Mouse (Mus musculus) liver, postnatal 0 days (tissue): ENCODE results near the gene Foxi3. TPM values are rescaled to one million over a fixed set of nuclear protein-coding genes. Genes with fewer than 3 reads are reported as not detected.

Experiments
- ATAC-seq: fragments of 200-750 bp; cut with Nextera tagmentation; 2 replicates; pipeline ENCODE4 v1.8.0; 2017; ENCODE audit warnings: mild to moderate bottlenecking, moderate library complexity
- DNase-seq: peaks from one replicate; pipeline ENCODE4 v3.0.0-alpha.2; 2016
- H3K27ac ChIP-seq: fragments of 300-500 bp; sonication (generic); 2 replicates; pipeline ENCODE4 v1.5.1; 2014; ENCODE audit warnings: antibody characterized with exemption, moderate library complexity, mild to moderate bottlenecking, low read depth
- H3K27me3 ChIP-seq: fragments of 300-500 bp; sonication (generic); 2 replicates; pipeline ENCODE4 v1.6.1; 2014; ENCODE audit warnings: low read length, control low read depth, mixed read lengths; ENCODE audit not compliant: insufficient read depth
- H3K36me3 ChIP-seq: fragments of 300-500 bp; sonication (generic); replicated peaks from 2 replicates; pipeline ENCODE4 v1.6.1; 2014; ENCODE audit warnings: mild to moderate bottlenecking, control low read depth, low read length, moderate library complexity, mixed read lengths; ENCODE audit not compliant: insufficient read depth
- H3K4me1 ChIP-seq: fragments of 300-500 bp; sonication (generic); 2 replicates; pipeline ENCODE4 v1.6.1; 2014; ENCODE audit warnings: antibody characterized with exemption, mild to moderate bottlenecking, control low read depth; ENCODE audit not compliant: insufficient read depth
- H3K4me2 ChIP-seq: fragments of 300-500 bp; sonication (generic); 2 replicates; pipeline ENCODE4 v1.6.1; 2014; ENCODE audit warnings: low read depth, mild to moderate bottlenecking, low read length, moderate library complexity, mixed read lengths
- H3K4me3 ChIP-seq: fragments of 300-500 bp; sonication (generic); 2 replicates; pipeline ENCODE4 v1.5.1; 2014; ENCODE audit warnings: low read depth, low read length
- H3K9ac ChIP-seq: fragments of 300-500 bp; sonication (generic); replicated peaks from 2 replicates; pipeline ENCODE4 v1.6.1; 2014; ENCODE audit warnings: mild to moderate bottlenecking, moderate library complexity
- H3K9me3 ChIP-seq: fragments of 300-500 bp; sonication (generic); 2 replicates; pipeline ENCODE4 v1.6.1; 2016; ENCODE audit warnings: mild to moderate bottlenecking, control low read depth, low read length, mixed read lengths
- CTCF ChIP-seq: sonication (generic); IDR thresholded peaks from 2 replicates; pipeline ENCODE4 v1.5.1; 2016; ENCODE audit warnings: antibody characterized with exemption, low read depth
- EP300 ChIP-seq: IDR thresholded peaks from 2 replicates; pipeline ENCODE4 v1.6.1; 2016; ENCODE audit warnings: antibody characterized with exemption, low read depth, mild to moderate bottlenecking
- WGBS: fragments of 180-500 bp; shearing (Covaris S2); extraction: QIAGEN DNeasy Blood & Tissue Kit; methylation state at CpG from one replicate; pipeline ENCODE4 v1.1.7; 2014; ENCODE audit not compliant: insufficient replicate concordance; 5-methylcytosine and 5-hydroxymethylcytosine counted together
- polyA plus RNA-seq: library from polyadenylated mRNA; unstranded; fragments of >200 nt; fragmentation: Nextera tagmentation; extraction: Ambion mirVana; gene quantifications from 2 replicates; pipeline ENCODE4 v1.2.1, GENCODE M21; 2015

The Foxi3 gene
- not detected in 2 replicates for polyA plus RNA-seq

GRCm38 (mm10) chr6:70956285-70956912, at the start of gene Foxi3:
Gene Foxi3 (plus strand): TSS chr6:70956531.
- peaks cover 84% of the 10 kb centered on the region for H3K27me3 ChIP-seq

DNA sequence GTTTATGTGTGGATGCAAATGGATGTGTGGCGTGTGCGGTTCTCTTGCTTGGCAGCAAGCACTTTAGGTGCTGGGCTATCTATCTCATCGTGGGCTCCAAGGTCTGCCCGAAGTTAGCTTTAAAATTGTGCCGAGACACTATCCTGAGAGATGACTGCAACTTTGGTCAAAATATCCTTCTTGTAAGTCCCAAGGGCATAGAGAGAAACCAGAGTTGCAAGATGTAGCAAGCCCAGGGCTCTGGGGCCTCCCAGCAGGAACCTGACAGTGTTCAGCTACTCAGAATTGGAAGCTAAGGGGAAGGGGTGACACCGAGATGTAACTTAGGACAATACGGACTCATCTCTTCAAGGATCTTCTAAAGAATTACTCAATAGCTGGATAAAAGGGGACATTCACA, 46.8 kb upstream of the Foxi3 start:
- H3K4me1 ChIP-seq, result peaks cover 5% of the 10 kb centered on the region; the same call in 1 of the 2 replicates
- peaks cover 19% of the 10 kb centered on the region for H3K27me3 ChIP-seq
- peaks cover 13% of the 10 kb centered on the region for H3K36me3 ChIP-seq
- H3K4me3 ChIP-seq, result no peak overlapping the region
- H3K27ac ChIP-seq, result no peak overlapping the region
- H3K9ac ChIP-seq, result no peak overlapping the region
- H3K9me3 ChIP-seq, result no peaks in the 10 kb centered on the region
- H3K4me2 ChIP-seq, result no peak overlapping the region
- TF ChIP-seq CTCF, result no peak
- no peak for TF ChIP-seq EP300
- ATAC-seq (no peak), DNase-seq (no peak)
- 86% methylated on average over 7 of the region's 7 CpGs for WGBS

More at GRCm38 (mm10) chr6:70956285-70956912, at the start of gene Foxi3:
- Histone ChIP-seq H3K4me1 (peaks cover 6% of the 10 kb centered on the region), H3K9me3 (no peaks in the 10 kb centered on the region), H3K9ac (no peak within 1 kb of the TSS), H3K27ac (no peak within 1 kb of the TSS), H3K36me3 (no peaks in the 10 kb centered on the region), H3K4me2 (peak within 1 kb of the TSS; percentile 52), H3K4me3 (peak within 1 kb of the TSS; percentile 32)
- no peak for TF ChIP-seq EP300
- TF ChIP-seq CTCF, result no peak
- DNase-seq, result peak; percentile 38
- ATAC-seq, result no peak
- 1% methylated on average over 55 of the region's 67 CpGs for WGBS

GRCm38 (mm10) chr6:70910285-70910684, 46.0 kb upstream of the Foxi3 start:
- Histone ChIP-seq H3K9me3 (no peaks in the 10 kb centered on the region), H3K9ac (no peak overlapping the region), H3K27ac (no peak overlapping the region), H3K36me3 (peaks cover 10% of the 10 kb centered on the region), H3K4me3 (no peak overlapping the region), H3K4me1 (peaks cover 5% of the 10 kb centered on the region; the same call in 1 of the 2 replicates), H3K27me3 (peaks cover 19% of the 10 kb centered on the region), H3K4me2 (no peak overlapping the region)
- WGBS, result 57% methylated on average over 4 of the region's 4 CpGs
- DNase-seq (no peak), ATAC-seq (no peak)
- no peak for TF ChIP-seq CTCF
- TF ChIP-seq EP300, result no peak

DNA sequence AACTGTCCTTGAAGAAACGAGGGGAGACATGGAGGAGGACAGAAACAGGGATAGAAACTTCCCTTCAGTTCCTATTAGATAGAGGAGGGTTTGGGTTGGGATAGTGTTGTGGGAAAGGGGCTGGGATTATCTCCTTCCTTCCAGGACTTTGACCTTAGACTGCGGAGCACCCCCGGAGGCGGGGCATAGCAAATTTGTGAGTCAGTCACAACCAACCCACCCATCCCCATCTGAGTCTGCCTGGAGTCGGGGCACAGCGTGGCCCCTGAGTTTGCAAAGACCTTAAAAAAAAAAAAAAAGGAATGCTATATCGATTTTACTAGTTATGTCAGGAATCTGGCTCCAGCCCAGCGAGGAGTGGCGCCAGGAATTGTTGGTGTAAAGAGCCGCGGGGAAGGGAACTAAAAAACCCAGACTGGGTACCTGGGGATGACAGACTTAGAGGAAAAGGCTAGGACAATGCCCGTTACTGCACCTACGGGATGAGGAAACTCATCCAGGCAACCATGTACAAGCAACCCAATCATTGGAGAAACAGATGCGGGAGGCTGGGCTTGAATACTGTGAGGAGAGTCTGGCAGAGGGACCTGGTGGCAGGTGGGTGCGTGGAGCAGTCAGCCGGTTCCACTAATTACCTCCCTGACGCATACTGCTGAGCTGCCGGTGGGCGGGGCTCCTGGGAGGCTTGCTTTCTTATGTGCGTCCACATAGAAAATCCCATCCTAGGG, 44.5 kb upstream of the Foxi3 start:
- TF ChIP-seq EP300, result no peak
- TF ChIP-seq CTCF, result no peak
- ATAC-seq, result no peak
- no peaks in the 10 kb centered on the region for H3K9me3 ChIP-seq
- WGBS, result 12% methylated on average over 20 of the region's 20 CpGs
- DNase-seq, result peak; percentile 46
- H3K27ac ChIP-seq, result no peak overlapping the region
- peaks cover 5% of the 10 kb centered on the region; the same call in 1 of the 2 replicates for H3K4me1 ChIP-seq
- peaks cover 19% of the 10 kb centered on the region for H3K27me3 ChIP-seq
- no peaks in the 10 kb centered on the region for H3K36me3 ChIP-seq
- H3K4me3 ChIP-seq, result no peak overlapping the region
- H3K4me2 ChIP-seq, result peak overlapping the region; percentile 40
- no peak overlapping the region for H3K9ac ChIP-seq

DNA sequence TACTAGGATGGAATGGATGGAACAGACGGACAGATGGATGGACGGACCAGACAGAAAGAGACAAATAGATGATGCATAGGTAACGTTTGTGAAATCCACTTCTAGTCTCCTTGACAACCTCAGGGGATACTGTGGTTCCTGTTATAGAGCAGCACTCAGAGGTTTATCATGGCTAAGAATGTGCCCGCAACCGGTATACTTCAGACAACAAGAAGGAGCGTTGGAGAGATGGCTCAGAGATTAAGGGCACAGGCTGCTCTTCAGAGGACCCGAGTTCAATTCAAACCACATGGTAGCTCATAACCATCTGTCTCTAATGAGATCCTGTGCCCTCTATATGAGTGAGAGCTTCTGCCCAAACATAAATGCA, 44.0 kb upstream of the Foxi3 start:
- Histone ChIP-seq H3K4me1 (peaks cover 5% of the 10 kb centered on the region; the same call in 1 of the 2 replicates), H3K9me3 (no peaks in the 10 kb centered on the region), H3K36me3 (no peaks in the 10 kb centered on the region), H3K27ac (no peak overlapping the region), H3K4me2 (no peak overlapping the region), H3K27me3 (peaks cover 19% of the 10 kb centered on the region), H3K9ac (no peak overlapping the region), H3K4me3 (no peak overlapping the region)
- 59% methylated on average over 7 of the region's 7 CpGs for WGBS
- no peak for ATAC-seq
- TF ChIP-seq CTCF (no peak), EP300 (no peak)
- DNase-seq, result no peak

DNA sequence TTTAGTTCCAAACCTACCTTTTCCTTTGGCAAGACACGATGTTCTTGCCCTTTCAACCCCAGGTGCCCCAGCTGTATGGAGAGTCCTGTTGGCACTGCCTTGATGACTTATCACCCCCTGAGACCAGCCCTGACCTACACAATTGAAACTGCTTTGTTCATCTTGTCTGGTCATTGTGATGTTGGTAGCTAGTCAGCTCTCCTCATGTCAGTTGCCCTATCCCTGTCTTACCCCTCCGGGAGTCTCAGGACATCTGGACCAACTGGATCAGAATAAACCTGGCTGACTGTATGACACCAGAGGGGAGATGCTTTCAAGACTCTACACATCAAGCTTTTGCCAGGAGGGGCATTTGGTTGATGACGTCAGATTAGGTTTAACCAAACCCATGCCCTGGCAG, 37.5 kb upstream of the Foxi3 start, which contains the start of gene Tex37:
Gene Tex37, minus strand, starts transcription at position 101 of the 400 bp plus-strand sequence.
- DNase-seq (no peak), ATAC-seq (no peak)
- Histone ChIP-seq H3K36me3 (no peaks in the 10 kb centered on the region), H3K27ac (no peak within 1 kb of the TSS), H3K9me3 (no peaks in the 10 kb centered on the region), H3K27me3 (peaks cover 6% of the 10 kb centered on the region; the same call in 1 of the 2 replicates), H3K4me1 (no peaks in the 10 kb centered on the region), H3K4me3 (no peak within 1 kb of the TSS), H3K4me2 (no peak within 1 kb of the TSS), H3K9ac (no peak within 1 kb of the TSS)
- no peak for TF ChIP-seq EP300
- no peak for TF ChIP-seq CTCF
- 76% methylated on average over 3 of the region's 3 CpGs for WGBS
